Mouse (Mus musculus) Patski (cell line): ENCODE data around the gene C1qtnf5. TPM values are rescaled to one million over a fixed set of nuclear protein-coding genes. Genes with fewer than 3 reads are reported as not detected.

ENCODE experiments used
- ATAC-seq: fragments of 100-300 bp; one replicate; pipeline ENCODE4 v1.8.0; 2021
- CTCF ChIA-PET: fragments of 350-600 bp; sonication (Branson Sonifier 250); formaldehyde crosslinking; loops from one replicate; lab custom pipeline; 2022; ENCODE audit warnings: inconsistent platforms; lab: Charles Lee
- POLR2A ChIA-PET: fragments of 350-600 bp; sonication (Branson Sonifier 250); formaldehyde crosslinking; loops from one replicate; lab custom pipeline; 2022; ENCODE audit warnings: antibody characterized with exemption, inconsistent platforms; lab: Charles Lee
- DNase-seq: peaks from one replicate; pipeline ENCODE4 v3.0.0-alpha.2; 2011; ENCODE audit warnings: low read depth, low spot score
- H3K27me3 ChIP-seq: fragments of 371-371 bp; one replicate; pipeline ENCODE4 v1.5.1; 2021
- CTCF ChIP-seq: fragments of 100-300 bp; IDR thresholded peaks from one replicate; pipeline ENCODE4 v1.5.1; 2021
- in situ Hi-C: fragments of 300-500 bp; cut with MboI; formaldehyde crosslinking; loops from 3 replicates; pipeline ENCODE4 v1.11.1; 2018; ENCODE audit warnings: low pct_unique_long_range_greater_than_20kb, mixed read lengths
- polyA plus RNA-seq: library from polyadenylated mRNA; unstranded; gene quantifications from one replicate; pipeline ENCODE4 v1.2.3, GENCODE M21; 2021

Gene C1qtnf5
- polyA plus RNA-seq, 1 experiment from 2014 or later: 0.15 TPM

DNA sequence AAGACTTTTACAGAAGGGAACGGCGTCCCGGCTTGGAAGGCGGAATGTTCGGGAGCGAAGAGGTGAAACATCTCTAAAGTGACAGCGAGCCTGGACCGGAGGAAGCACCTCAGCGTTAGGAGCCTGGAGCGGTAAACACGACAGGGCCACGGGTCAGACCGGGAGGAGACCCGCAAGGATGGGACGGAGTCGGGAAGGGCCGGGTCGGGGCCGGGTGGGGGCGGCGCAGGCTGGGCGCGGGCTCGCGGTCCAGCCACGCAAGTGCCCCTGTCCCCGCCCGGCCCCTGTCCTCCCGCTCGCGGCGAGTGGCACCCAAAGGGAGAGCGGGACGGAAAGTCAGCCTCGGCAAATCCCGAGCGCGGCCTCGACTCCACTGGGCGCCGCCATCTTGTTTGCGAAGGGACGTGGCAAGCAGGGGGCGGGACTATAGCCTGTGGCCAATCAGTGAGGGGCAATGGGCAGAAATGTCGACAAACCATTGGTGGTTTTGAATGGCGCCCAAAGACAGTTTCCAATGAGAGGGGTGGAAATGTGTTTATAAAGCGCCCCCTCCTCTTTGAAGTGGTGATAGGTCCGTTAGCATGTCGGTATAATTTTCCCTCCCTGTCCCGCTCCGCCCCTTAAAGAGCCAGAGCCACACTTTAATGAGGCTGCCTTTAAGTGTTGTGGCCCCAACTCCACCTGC, 6.2 kb downstream of the C1qtnf5 start, which contains the start of the genes Gm49380 and Rnf26:
Gm49380 (minus strand) TSS at position 396 of the 685 bp plus-strand sequence.
Rnf26 (minus strand) TSS at position 413 of the 685 bp plus-strand sequence.
- in situ Hi-C loops: no loop called here
- CTCF ChIA-PET: interaction anchor here (0.8 to 1.3 kb wide), 3 partner anchors 25 to 46 kb away, joined by 3 to 4 read pairs (median 3); no protein-coding TSS in a partner anchor

DNA sequence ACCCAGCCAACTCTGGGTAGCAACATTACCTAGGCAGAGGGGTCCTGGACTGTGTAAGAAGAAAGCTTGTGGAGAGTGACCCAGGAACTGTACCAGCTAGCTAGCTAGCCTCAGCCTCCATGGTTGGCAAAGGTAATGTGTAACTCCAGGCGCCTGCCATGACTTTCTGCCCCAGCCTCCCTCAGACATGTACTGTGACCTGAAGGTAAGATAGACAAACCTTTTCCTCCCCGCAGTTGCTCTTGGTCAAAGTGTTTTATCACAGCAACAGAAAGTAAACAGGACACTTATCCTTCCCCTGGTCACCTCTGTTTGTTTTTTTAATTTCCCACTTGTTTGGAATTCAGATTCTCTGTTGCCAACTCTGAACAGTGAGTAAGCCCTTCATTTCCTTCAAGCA, 7.4 kb downstream of the C1qtnf5 start:
- no peak for TF ChIP-seq CTCF
- in situ Hi-C loops: no loop called here
- CTCF ChIA-PET: interaction anchor here (0.8 to 1.3 kb wide), 2 partner anchors 26 to 47 kb away, joined by 3 to 4 read pairs; no protein-coding TSS in a partner anchor
- no peak for DNase-seq
- POLR2A ChIA-PET: no interaction called here
- no peaks in the 10 kb centered on the region for H3K27me3 ChIP-seq
- no peak for ATAC-seq

More for the DNA sequence above, 6.2 kb downstream of the C1qtnf5 start, which contains the start of the genes Gm49380 and Rnf26:
- ATAC-seq (peak; percentile 91), DNase-seq (peak; percentile 85)
- POLR2A ChIA-PET: no interaction called here
- H3K27me3 ChIP-seq: no peaks in the 10 kb centered on the region
- no peak for TF ChIP-seq CTCF

DNA sequence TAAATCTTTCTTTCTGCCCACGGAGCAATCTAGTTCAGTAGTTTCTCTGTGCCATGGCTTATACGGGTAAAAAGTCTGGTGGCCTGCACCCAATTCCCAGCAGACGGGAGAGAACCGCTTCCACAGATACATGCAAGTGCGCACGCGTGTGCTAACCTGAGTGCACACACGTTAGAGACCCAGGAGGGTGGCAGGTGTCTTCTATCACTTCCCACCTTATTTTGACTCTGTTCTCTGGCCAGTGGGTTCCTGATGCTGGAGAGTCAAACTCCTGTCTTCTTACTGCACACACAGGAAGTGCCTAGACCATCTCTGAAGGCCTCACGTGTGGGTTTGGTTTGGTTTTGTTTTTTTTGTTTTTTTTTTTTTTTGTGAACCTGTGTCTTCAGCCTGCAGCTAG, 8.6 kb downstream of the C1qtnf5 start:
- no peak for ATAC-seq

DNA sequence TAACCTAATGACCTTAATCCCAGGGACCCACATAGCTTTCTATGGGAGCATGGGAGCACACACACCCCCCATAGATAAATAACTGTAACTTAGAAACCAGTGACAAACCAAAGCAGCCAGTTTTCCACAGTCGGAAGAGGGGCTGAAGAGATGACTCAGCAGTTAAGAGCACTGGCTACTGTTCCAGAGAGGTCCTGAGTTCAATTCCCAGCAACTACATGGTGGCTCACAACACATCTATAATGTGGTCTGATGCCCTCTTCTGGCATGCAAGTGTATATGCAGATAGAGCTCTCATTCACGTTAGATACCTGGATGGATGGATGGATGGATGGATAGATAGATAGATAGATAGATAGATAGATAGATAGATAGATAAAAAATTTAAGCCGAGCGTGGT, 9.1 kb downstream of the C1qtnf5 start:
- CTCF ChIA-PET: interaction anchor here (0.9 to 1.1 kb wide), 2 partner anchors 33 to 84 kb away, joined by 3 read pairs; no protein-coding TSS in a partner anchor
- no peak for ATAC-seq
- POLR2A ChIA-PET: no interaction called here

More for the DNA sequence above, 8.6 kb downstream of the C1qtnf5 start:
- ChIA-PET CTCF (interaction anchor here (0.9 to 1.1 kb wide), 2 partner anchors 33 to 84 kb away, joined by 3 read pairs; no protein-coding TSS in a partner anchor), POLR2A (interaction anchor here (0.5 to 0.6 kb wide), 2 partner anchors 9 to 160 kb away, joined by 3 to 4 read pairs; no protein-coding TSS in a partner anchor)
- in situ Hi-C loops: no loop called here
- no peak for TF ChIP-seq CTCF
- H3K27me3 ChIP-seq: no peaks in the 10 kb centered on the region
- no peak for DNase-seq

DNA sequence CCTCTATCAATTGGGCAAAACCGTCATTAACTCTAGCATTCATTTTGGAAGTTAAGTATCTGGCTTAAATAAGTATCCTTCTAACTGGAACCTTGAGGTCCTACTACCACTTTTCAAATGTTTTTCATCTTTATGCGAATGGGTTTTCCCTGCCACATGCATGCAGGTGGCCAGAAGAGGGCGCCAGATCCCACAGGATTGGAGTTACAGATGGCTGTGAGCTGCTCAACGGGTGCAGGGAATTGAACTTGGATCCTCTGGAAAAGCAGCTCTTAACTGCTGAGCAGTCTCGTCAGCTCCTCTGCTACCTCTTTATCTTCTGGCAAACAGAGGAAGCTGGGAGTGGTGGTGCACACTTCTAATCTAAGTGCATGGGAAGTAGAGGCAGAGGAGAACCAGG, 12.0 kb downstream of the C1qtnf5 start:
- CTCF ChIA-PET: interaction anchor here (0.7 to 1.7 kb wide), 9 partner anchors 10 to 135 kb away, joined by 3 to 5 read pairs (median 3); no protein-coding TSS in a partner anchor
- POLR2A ChIA-PET: no interaction called here
- no peaks in the 10 kb centered on the region for H3K27me3 ChIP-seq
- no peak for ATAC-seq
- peak; percentile 74 for TF ChIP-seq CTCF
- DNase-seq: no peak
- in situ Hi-C loops: no loop called here

More for the DNA sequence above, 9.1 kb downstream of the C1qtnf5 start:
- H3K27me3 ChIP-seq: no peaks in the 10 kb centered on the region
- in situ Hi-C loops: no loop called here
- peak; percentile 34 for TF ChIP-seq CTCF
- no peak for DNase-seq

DNA sequence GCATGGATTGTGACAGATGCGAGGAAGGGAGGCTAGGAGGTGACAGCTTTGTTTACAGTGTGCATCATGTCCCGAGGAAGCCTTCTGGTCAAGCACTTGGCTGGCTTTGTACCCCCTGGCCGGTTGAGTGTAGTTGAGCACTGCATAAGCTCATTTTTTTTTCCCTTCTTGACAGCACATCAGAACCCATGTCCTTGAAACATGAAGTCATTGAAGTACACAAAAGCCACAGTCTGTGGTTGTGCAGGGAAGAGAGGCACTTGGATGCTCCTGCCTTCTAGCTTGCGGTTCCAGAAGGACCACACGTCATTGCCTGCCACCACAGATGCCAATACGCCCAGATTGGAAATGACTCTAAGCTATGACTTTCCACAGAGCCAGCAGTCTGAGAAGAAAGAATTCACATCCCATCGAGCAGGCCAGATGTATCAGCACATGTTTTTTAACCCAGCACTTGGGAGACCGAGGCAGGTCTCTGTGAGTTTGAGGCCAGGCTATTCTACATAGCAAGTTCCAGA, 13.0 kb downstream of the C1qtnf5 start:
- TF ChIP-seq CTCF: no peak
- in situ Hi-C loops: loop anchor here (10.0 kb wide), 1 partner anchor 115 kb away; the partner anchor contains the start of gene Cbl
- no peaks in the 10 kb centered on the region for H3K27me3 ChIP-seq
- DNase-seq: no peak
- ATAC-seq: no peak
- POLR2A ChIA-PET: no interaction called here
- CTCF ChIA-PET: interaction anchor here (0.7 to 1.7 kb wide), 7 partner anchors 11 to 136 kb away, joined by 3 to 5 read pairs (median 3); no protein-coding TSS in a partner anchor

DNA sequence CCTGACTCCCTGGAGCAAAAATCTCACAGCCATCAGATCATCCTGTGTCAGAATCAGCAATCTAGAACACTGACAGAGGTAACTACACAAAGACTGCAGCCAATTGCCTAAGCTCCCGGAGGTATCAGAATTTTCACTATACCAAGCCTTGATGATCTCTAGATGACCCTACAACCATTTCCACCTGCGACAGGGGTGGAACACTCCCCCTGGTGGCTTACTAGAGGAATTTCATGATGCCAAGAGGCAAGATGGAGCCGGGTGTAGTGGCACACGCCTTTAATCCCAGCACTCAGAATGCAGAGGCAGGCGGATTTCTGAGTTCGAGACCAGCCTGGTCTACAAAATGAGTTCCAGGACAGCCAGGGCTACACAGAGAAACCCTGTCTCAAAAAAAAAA, 17.3 kb downstream of the C1qtnf5 start:
- peak; percentile 74 for TF ChIP-seq CTCF
- in situ Hi-C loops: loop anchor here (10.0 kb wide), 1 partner anchor 110 kb away; the partner anchor contains the start of gene Cbl
- no peaks in the 10 kb centered on the region for H3K27me3 ChIP-seq
- DNase-seq (no peak), ATAC-seq (no peak)
- POLR2A ChIA-PET: interaction anchor here (0.6 kb wide), 1 partner anchor 11 kb away, joined by 4 read pairs; no protein-coding TSS in a partner anchor
- CTCF ChIA-PET: interaction anchor here (1.0 to 2.2 kb wide), 2 partner anchors 15 to 140 kb away, joined by 3 to 12 read pairs; no protein-coding TSS in a partner anchor

DNA sequence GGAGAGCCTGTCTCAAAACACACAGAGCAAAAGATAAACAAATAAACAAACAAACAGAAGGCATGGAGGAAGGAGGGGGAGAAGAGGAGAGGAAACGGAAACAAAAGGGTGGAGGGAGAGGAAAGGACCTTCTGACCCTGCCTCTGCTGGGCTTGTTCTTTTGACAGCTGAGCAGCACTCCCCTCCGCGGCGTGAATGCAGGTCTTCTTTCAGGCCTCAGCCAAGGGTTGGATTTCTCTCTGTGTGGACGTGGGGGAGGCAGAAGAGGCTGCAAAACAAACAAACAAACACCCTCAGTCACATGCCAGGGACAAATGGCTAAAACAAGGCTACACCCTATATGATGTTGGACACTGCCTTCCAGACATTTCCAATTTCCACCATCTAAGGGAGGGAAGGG, 18.0 kb downstream of the C1qtnf5 start:
- TF ChIP-seq CTCF: no peak
- no peak for DNase-seq
- ChIA-PET POLR2A (interaction anchor here (0.6 kb wide), 1 partner anchor 10 kb away, joined by 4 read pairs; no protein-coding TSS in a partner anchor), CTCF (interaction anchor here (1.0 to 2.2 kb wide), 2 partner anchors 141 to 143 kb away, joined by 3 to 12 read pairs; partner anchors contain the start of gene Nlrx1)
- in situ Hi-C loops: loop anchor here (10.0 kb wide), 1 partner anchor 110 kb away; the partner anchor contains the start of gene Cbl
- no peak for ATAC-seq
- H3K27me3 ChIP-seq: no peaks in the 10 kb centered on the region

DNA sequence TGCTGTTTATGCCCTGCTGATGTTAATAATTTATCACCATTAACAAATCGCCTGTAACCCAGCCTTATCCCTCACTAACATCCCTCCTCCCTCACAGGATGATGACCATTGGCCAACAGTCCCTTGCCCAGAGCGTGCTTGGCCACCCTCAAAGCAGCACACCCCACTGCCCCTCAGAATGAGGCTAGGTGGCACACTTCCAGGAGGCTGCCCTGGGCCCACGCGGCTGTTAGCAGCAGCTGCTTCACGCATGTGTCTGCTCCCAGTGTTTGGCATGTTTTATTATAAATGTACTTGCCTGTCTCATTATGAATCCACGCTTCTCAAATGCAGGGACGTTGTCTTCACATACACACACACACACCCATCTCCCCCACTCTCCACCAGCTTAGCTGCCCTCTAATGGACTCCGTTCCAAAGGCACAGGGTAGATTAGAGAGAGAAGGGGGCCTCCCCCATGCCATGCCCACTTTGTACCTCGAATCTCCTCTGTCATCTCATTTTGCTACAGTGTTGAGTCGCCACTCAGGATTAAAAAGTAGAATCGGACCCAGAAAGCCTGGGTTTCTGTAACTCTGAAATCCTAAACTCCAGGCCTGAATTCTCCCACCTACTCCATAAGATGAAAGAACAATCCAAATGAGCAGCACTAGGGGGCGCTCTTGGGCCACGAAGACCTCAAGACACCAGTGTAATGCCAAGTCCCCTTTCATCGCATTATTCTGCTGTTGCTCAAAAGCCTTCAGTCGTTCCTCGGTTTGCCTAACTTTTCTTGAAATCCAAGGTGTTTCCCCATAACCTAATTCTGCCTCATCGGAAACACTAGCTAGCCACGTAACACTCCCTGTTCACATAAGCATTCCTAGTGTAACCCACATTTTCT, 18.7 kb downstream of the C1qtnf5 start:
- CTCF ChIA-PET: interaction anchor here (1.0 to 2.2 kb wide), 6 partner anchors 10 to 142 kb away, joined by 3 to 12 read pairs (median 4); partner anchors contain the start of genes Cbl and Nlrx1
- ATAC-seq (no peak), DNase-seq (peak; percentile 34)
- no peak for TF ChIP-seq CTCF
- POLR2A ChIA-PET: interaction anchor here (1.3 kb wide), 1 partner anchor 98 kb away, joined by 3 read pairs; no protein-coding TSS in a partner anchor
- H3K27me3 ChIP-seq: no peaks in the 10 kb centered on the region
- in situ Hi-C loops: loop anchor here (10.0 kb wide), 1 partner anchor 109 kb away; the partner anchor contains the start of gene Cbl
